Mouse (Mus musculus) layer of hippocampus, postnatal 25 days (tissue): Measurements from ENCODE around the gene Impdh1. TPM values are rescaled to one million over a fixed set of nuclear protein-coding genes. Genes with fewer than 3 reads are reported as not detected.
"Not testable (repeated sequence)": the region's sequence is repeated elsewhere in the genome, so short reads cannot be mapped to it uniquely, and the experiment has no call there.

ENCODE experiments used
- DNase-seq, 2 experiments: peaks; one replicate each; pipeline ENCODE4 v3.0.0; 2022; ENCODE audit warnings: mixed read lengths in 2 of 2, low spot score in 1 of 2; ENCODE audit errors: extremely low spot score in 1 of 2
- total RNA-seq, 2 experiments: library from RNA; stranded (reverse); gene quantifications; 2 replicates each; pipeline ENCODE4 v1.2.3; 2021

The Impdh1 gene
- 10 to 100 TPM; 44.4 to 48.3 TPM for total RNA-seq

DNA sequence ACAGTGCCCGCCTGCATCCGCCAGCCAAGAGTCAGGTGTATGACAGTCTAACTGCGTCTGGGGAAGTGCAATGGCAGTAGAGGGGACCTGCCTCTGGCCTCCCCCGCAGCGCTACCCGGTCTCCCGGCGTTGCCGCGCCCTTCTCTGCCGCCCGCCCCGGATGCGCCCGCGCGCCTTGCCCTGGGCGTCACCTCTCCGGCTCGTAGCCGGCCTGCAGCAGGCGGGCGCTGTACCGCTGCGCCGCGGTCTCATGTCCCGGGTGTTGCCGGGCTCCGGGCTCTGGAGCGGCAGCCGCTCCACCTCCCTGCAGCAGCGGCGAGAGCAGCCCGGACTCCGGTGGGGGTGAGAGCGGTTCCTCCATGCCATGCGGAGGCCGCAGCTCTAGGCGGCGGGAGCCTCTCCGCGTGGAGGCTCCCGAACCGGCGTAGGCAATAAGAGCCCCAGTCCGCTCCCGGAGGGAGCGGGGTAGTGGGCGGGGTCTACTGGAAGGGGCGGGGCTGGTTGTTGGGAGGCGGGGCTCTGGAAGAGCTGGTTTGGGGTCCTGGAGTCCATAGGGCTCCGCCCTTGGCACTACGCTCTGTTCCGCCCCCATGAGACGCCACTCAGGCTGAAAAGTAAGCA is at the start of gene Impdh1:
Impdh1 (minus strand) TSS at position 484 of the 621 bp plus-strand sequence.
- DNase-seq, result peak; percentile 41 to 45

DNA sequence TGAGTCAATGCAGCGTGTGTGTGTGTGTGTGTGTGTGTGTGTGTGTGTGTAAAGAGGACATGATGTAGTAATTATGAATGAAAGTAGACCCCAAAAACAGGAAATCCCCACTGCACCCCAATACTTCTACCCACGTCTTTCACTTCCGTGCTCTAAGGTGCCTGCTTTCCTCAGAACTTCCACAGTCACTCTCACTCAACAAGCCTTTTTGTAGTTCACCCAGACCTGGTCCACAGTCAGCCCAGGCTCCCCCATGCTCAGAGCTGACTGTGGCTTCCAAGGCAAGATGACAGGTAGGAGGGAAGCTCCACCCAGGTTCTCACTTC is 48.3 kb upstream of the Impdh1 start:
- DNase-seq, result no peak

DNA sequence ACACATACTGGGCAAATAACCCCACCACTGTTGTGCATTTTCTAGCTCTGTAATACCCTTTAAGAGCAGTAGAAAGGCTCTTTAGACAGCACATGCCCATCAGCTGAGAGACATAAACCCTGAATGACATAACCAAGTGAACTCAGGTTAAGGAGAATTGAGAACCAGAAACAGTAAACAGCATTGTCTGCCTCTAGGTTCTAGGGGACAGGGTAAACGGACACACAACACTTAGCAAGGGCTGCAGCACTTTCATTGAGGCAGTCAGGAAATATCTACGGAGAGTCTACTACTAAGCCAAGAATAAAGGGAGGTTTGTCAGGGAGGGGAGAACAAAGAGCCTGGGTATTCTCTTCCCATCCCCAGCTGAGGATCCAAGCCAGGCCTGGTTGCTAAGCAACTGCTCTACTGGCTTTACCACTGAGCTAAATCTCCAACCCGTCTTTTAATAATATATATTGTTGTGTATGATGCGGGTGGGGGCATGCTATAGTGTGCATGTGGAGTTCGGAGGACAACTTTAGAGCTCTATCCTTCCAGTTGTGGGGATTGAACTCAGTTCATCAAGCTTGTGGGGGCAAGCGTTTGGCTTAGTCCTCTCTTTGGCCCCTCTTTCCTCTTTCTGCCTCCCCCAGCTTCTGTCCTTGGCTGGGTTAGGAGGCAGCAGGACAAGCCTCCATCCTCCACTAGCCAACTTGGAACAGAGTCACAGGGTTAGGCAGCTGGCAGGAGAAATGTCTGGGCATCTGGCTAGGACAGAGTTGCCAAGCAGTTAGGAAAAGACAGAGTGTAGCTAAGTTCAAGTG is 47.7 kb upstream of the Impdh1 start:
- peak; percentile 11 to 32 for DNase-seq

DNA sequence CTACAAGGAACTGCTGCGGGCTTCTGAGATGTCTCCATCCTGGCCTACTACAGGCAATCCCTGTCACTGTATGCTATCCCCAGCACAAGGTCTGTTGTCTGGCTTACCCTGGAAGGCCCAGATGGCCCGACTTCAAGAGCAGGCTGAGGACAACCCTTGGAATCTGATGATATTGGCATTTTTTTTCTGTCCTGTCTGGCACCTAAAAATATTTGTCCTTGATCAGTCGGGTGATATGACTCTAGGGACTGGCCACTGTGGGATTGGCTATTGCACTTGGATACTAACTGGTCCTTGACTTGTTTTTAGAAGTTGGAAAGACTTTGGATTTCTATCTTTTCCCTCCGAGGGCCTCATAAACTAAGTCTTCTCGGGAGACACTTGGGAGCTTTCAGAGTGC is 45.7 kb upstream of the Impdh1 start:
- no peak for DNase-seq

DNA sequence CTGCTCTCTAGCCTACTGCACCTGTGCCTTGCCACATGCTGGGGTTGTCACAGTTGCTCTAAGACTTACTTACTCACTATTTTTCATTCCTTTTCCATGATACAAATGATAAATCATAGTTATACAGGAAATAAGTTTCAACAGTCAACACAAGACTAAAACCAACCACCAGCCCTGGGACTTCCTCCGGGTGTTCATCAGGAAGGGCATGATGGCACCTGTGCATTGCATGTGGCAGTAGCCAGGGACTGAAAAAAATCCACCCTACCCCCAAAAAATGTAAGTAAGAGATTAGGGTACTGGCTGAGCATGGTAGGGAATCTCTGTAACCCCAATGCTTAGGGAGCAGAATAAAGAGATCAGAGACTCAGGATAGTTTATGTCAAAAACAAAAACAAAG is 43.3 kb upstream of the Impdh1 start:
- DNase-seq, result no peak

DNA sequence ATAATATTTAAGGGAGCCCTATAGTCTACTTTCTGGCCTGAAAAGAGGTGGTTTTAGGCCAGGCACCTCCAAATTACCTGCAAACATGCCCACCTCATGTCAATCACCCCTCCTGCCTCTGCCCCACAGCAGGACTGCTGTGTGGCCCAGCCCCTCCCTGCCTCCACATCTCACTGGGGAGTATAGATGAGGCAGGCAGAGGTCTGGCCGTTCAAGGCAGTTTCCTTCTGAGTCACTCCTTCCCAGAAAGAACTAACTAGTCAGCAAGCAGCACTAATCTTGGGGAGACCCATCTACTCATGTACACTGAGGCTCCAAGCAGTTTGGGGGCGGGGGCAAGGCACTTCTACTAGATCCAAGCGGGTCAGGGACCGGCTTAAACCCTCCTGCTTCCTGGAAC is 30.9 kb upstream of the Impdh1 start:
- no peak for DNase-seq

DNA sequence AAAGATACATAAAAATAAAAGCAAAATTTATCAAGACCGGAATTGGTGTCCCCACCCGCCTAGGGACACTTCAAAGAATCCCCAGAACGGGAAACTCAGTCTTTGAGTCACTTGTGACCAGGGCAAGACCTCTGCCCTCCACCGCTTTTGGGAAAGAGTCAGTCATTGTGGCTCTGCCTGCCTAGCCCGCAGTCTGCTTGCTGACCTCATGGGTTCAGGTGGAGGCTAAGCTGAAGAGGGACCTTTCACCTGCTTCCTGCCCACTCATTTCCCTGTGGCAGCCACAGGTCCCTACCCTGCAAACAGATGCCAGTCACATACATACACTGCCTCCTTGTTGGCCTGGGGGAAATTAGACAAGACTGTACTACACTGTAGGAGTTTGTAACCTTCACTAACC is 30.4 kb upstream of the Impdh1 start:
- no peak for DNase-seq

DNA sequence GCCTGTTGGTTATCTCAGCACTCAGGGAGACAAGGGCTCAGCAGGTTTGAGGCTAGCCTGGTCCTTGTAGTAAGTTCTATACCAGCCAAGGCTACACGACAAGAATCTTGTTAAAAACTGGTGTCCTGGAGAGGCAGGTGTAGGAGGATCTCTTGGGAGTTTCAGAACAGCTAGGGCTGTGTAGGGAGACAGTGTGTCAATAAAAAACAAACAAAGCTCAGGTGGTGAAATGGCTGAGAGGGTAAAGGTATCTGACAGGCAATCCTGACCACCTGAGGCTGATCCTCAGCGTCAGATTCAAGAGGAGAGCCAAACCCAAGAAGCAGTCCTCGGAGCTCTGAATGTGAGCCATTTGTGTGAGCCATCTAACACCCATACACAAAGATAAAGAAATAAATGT is 30.0 kb upstream of the Impdh1 start:
- DNase-seq, result no peak

DNA sequence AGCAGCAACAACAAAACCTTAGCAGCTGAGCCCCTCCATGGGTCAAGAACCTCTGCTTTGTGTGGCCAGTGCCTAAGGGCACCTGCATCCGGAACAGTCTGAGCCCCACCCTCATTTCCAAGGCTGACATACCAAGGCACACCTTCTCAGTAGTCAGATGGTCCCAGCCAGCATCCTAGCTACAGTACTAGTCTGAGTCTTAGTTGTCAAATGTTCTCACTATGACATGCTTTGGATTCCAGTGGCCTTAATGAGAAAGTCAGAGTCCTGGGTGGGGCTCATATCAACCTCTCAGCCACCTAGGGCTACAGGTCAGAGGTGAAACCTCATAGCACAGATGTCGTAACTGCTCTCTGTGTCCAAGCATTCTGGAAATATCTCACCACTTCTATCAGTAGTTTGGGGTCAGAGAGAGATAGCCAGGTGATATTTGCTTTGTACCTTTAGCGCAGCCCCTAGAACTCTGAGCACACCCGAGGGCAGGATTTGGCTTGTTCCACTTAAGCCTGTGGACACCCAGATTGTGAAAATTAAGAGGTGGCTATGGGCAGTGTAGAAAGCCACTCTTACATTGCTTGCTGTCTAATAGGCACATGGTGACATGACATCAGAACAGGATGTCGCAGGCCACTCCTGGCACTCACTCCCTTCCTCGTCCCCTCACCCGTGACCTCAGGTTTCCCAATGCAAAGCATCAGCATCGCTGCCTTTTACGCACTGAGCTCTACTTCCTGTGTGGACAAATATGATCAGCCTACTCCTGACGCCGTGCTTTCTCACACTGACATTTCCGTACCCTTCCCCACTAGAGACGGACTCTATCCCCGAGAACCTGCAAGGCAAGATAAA is 29.3 kb upstream of the Impdh1 start:
- DNase-seq, result no peak

DNA sequence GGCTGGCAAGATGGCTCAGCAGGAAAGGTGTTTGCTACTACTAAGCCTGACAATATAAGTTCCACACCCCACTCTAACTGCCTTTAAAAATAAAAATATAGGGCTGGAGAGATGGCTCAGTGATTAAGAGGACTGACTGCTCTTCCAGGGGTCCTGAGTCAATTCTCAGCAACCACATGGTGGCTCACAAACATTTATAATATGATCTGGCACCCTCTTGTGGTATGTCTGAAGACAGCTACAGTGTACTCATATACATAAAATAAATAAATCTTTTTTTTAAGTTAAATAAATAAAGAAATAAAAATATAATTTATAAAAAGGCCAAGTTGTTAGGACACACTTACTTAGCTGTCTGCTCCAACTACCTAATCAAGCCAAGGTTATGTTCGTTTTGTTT is 26.1 kb upstream of the Impdh1 start:
- no peak for DNase-seq

DNA sequence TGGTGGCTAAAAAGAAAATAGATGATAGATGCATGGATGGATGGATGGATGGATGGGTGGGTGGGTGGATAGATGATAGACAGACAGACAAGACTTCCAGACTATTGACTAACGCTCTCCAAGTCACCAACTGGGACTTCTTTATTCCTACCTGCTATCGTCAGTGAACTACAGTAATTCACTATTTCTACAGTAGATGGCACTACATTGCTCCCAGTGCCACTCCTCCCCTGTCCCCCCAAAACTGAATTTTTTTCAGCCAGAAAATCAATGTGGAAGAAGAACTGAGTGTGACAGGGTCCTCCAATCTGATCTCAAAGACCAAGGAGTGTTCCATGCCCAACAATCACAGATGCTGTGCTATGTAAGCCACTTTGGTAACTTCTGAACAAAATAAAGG is 25.5 kb upstream of the Impdh1 start:
- DNase-seq, result no peak

DNA sequence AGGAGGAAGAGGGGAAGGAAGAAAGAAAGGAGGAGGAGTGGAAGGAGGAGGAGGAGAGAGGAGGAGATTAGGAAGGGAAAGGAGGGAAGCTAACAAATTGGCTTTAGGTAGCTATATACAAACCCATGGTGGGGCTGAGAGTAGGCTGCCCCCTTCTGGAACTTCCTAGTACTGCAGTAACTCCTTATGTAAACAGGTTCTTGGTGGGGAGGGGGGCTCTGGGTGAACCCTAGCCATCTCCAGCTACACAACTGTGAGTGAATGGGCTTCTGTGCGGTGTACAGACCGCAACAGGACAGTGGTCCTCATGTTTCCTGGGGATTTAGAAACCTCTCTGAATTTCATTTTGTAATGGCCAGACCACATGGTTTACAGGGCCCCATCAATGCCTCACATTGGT is 24.6 kb upstream of the Impdh1 start:
- DNase-seq, result peak in 1 of 2 experiments; percentile 61

DNA sequence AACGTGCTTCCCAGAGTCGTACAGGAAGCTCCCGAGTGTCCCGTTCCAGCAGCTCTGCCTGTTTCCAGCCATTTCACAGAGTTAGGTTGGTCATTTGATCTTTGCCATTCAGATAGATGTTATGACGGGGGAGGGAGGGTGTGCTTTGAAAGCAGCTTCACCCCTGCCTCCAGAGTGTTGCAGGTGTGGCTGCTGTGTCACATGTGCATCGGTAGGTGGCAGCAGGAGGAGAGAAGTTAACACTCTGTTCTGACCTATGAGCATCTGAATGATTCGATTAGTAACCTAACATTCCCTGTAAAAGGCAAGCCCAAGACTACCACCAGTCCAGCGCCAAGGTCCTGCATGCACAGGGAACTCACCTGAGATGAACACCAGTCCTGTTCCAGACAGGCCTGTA is 18.1 kb upstream of the Impdh1 start:
- no peak for DNase-seq

DNA sequence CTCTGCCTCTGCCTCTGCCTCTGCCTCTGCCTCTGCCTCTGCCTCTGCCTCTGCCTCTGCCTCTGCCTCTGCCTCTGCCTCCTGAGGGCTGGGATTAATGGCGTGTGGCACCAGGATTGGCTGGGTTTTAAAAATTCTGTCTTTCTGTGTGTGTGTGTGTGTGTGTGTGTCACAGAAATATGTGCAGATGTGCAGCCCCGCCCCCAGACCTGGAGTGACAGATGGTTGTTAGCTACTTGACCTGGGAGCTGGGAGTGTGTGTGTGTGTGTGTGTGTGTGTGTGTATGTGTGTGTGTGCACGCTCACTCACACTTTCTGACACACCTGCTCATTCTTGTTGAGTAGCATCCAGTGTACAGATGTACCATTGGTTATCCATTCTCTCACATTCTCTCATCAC is 17.5 kb upstream of the Impdh1 start:
- no peak for DNase-seq

DNA sequence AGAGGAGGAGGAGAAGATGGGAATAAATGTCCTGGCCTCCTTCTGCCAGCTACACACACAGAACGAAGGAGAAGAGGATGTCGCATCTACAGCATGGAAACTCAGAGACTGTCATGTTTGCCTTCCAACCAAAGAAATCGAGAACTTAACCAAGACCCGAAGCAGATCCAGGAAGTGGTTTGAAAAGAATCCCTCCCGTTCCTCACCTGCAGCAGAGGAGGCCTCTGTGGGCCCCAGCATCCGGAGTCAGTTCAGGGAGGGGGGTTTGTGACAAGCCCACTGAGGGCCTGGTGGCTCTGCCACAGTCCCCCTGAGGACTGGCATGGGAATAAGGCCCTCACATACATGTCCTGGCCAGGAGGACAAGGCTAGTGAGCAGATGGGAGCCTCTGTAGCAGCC is 16.2 kb upstream of the Impdh1 start:
- DNase-seq, result no peak

DNA sequence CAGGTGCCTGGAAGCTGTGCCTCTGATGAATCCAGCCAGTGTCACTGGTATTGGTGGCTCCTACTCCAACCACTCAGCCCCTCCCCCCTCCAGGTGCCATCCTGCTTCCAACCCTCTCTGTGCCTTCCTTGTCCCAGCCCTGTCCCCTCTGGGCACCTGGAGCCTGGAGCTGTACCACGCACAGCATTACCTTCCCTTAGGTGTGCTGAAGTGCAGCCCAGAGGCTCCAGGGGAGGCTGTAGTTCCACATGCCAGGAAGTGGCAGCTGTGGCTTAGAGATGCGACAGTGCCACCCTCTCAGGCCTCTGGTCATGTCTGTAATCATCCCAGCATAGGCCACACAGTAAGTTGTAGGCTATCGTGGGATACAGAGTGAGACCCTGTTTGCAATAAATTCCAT is 15.6 kb upstream of the Impdh1 start:
- no peak for DNase-seq

DNA sequence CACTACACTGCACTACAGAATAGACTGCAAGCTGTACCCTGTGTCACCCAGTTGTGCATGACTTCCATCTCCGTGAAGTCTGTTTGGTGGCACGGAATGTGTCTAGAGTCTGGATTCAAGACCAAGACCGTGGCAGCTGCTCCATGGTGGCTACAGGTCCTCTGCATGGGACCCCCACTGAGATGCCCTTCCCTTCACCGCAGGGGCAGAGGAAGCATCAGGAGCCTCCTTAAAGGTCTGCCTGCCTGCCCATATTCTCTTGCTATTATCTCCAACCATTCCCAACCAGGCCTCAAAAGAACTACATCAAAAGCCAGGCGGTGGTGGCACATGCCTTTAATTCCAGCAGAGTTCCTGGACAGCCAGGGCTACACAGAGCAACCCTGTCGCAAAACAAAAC is 14.2 kb upstream of the Impdh1 start:
- DNase-seq, result no peak

DNA sequence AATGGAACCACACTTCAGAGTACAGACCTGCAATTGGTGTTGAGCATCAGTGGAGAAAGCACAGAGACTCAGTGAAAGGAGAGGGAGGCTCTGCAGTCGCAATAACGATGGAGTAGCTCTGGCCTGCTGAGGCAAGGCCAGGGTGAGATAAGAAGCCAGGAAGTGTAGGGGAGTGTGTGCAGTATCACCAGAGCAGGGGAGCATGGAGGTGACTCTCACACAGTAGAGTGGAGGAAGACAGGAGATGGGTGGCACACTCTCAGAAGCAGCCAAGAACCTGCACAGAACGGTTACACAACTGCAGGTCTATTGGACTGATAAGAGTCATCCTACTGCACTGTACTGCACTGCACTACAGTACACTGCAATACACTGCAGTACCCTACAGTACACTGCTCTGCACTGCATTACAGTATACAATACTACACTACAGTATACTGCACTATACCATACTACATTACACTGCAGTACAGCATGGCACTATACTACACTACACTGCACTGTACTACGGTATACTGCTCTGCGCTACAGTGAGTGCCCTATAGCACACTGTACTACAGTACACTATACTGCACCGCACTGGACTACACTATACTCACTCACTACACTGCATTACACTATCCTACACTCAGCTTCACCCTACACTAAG is 13.2 kb upstream of the Impdh1 start:
- DNase-seq, result no peak

DNA sequence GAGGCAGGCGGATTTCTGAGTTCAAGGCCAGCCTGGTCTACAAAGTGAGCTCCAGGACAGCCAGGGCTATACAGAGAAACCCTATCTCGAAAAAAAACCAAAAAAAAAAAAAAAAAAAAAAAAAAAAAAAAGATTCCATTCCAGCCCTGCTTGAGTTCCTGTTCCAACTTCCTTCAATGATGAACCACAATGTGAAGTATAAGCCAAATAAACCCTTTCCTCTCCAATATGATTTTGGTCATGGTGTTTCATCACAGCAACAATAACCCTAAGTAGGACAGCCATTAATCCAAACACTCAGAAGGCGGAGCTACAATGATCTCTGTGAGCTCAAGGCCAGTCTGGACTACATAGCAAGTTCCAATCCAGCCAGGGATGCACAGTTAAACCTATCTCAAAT is 1.6 kb upstream of the Impdh1 start:
- not testable (repeated sequence) for DNase-seq

DNA sequence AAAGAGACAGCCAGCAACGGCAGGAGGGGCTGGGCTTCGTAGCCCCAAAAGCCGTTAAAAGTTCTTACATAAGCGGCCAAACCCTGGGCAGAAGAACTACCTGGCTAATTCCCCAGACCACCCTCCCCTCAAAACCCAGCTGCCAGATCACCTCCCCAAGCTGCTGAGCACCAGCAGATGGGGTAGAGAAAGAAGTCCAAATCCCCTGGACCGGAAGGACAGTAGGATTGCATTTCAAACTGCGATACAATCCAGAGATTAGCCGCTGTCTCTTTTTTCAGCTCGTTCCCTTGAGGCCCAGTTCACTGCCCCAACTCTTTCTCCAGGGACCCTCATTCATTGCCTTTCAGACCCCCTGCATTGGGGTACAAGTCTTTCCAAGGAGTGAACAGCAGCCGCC is 983 bp downstream of the Impdh1 start:
- no peak for DNase-seq

DNA sequence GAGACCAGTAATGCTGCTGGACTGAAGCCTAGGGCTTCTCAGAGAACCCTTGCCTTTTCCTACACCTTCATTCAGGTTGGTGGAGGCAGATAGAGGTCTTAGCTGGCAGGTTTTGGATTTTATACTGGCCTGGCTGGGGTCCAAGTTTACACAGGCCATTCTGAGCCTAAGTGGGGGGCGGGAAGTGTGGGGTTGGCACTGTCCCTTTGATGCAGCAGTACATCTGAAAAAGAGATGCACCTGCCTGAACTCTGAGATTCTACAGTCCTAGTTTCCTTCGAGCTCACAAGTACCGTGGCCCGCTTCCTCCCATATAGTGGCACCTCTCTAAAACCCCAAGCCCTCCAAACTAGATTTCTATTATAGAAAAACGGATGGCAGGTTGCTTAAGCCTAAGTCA is 1.4 kb downstream of the Impdh1 start:
- no peak for DNase-seq
